Mouse (Mus musculus) forebrain, embryonic 15.5 days (tissue): ENCODE results near the gene R3hdm1. TPM values are rescaled to one million over a fixed set of nuclear protein-coding genes. Genes with fewer than 3 reads are reported as not detected.
A peak's percentile ranks its signal among the peaks of the same experiment; 100 is the strongest.
"Not testable (repeated sequence)": the region's sequence is repeated elsewhere in the genome, so short reads cannot be mapped to it uniquely, and the experiment has no call there.

Source experiments
- ATAC-seq: fragments of 200-750 bp; cut with Nextera tagmentation; replicated peaks from 2 replicates; pipeline ENCODE4 v1.8.0; 2017; ENCODE audit warnings: mild to moderate bottlenecking, moderate TSS enrichment, moderate library complexity
- H3K27ac ChIP-seq: fragments of 300-500 bp; sonication (generic); replicated peaks from 2 replicates; pipeline ENCODE4 v1.5.1; 2015; ENCODE audit warnings: mild to moderate bottlenecking, inconsistent platforms
- H3K27me3 ChIP-seq: fragments of 300-500 bp; sonication (generic); 2 replicates; pipeline ENCODE4 v1.6.1; 2015; ENCODE audit warnings: inconsistent platforms
- H3K36me3 ChIP-seq: fragments of 300-500 bp; sonication (generic); 2 replicates; pipeline ENCODE4 v1.6.1; 2015; ENCODE audit warnings: mild to moderate bottlenecking, inconsistent platforms
- H3K4me1 ChIP-seq: fragments of 300-500 bp; sonication (generic); 2 replicates; pipeline ENCODE4 v1.6.1; 2015; ENCODE audit warnings: inconsistent platforms
- H3K4me2 ChIP-seq: fragments of 300-500 bp; sonication (generic); replicated peaks from 2 replicates; pipeline ENCODE4 v1.6.1; 2015; ENCODE audit warnings: mild to moderate bottlenecking, inconsistent platforms
- H3K4me3 ChIP-seq: fragments of 300-500 bp; sonication (generic); 2 replicates; pipeline ENCODE4 v1.5.1; 2015; ENCODE audit warnings: mild to moderate bottlenecking, inconsistent platforms
- H3K9ac ChIP-seq: fragments of 300-500 bp; sonication (generic); replicated peaks from 2 replicates; pipeline ENCODE4 v1.6.1; 2015; ENCODE audit warnings: mild to moderate bottlenecking, inconsistent platforms
- H3K9me3 ChIP-seq: fragments of 300-500 bp; sonication (generic); 2 replicates; pipeline ENCODE4 v1.6.1; 2016; ENCODE audit warnings: inconsistent platforms
- WGBS: fragments of 180-500 bp; shearing (Covaris S2); methylation state at CpG from one replicate; pipeline ENCODE4 v1.1.7; 2015; ENCODE audit warnings: mixed read lengths; 5-methylcytosine and 5-hydroxymethylcytosine counted together
- microRNA counts: library from miRNA; unstranded; fragments of <30 nt; microRNA quantifications from one replicate; lab custom pipeline; 2016
- microRNA-seq: library from miRNA; unstranded; fragments of <30 nt; microRNA quantifications from one replicate; pipeline ENCODE4, GENCODE M21; 2016
- polyA plus RNA-seq: library from polyadenylated mRNA; unstranded; fragments of >200 nt; fragmentation: Nextera tagmentation; extraction: Ambion mirVana; gene quantifications from 2 replicates; pipeline ENCODE4 v1.2.1, GENCODE M21; 2015

R3hdm1 gene
- polyA plus RNA-seq, 1 experiment from 2014 or later, result 99.4 TPM

DNA sequence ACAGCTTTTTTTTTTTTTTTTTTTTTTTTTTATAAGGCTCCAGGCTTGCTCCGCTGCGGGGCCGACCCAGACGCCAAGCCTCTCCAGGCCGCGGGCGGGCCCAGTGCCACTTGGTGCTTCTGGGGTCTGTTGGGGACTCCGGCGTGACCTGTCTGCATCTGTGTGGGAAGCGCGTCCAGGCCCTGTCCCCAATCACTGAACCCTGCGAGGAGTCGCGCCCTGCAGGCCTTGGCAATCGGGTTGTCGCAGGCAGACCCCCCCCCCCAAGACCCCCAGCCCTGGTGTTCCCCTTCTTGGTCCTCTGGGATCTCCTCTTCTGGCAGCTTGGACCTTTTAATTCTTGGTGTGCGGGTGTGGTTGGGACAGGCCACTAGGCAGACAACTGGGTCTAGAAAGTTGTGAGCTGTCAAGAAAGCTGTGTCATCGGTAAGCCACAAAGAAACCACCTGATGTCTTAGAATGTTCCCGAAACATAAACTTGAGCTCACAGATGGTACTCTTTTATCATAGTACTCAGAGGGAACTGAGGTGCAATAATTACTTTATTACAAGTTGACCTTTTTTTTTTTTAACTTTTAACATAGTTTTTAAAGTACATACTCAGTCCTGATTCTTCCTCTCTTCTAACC is 141.7 kb downstream of the R3hdm1 start:
- H3K9ac ChIP-seq, result peak overlapping the region; percentile 76
- peak overlapping the region; percentile 81 for H3K27ac ChIP-seq
- H3K4me2 ChIP-seq, result peak overlapping the region; percentile 91
- no peaks in the 10 kb centered on the region for H3K27me3 ChIP-seq
- peak overlapping the region; percentile 72 for H3K4me3 ChIP-seq
- H3K4me1 ChIP-seq, result peaks cover 19% of the 10 kb centered on the region
- H3K9me3 ChIP-seq, result no peaks in the 10 kb centered on the region
- 2% methylated on average over 14 of the region's 19 CpGs for WGBS
- peak; percentile 47 for ATAC-seq
- H3K36me3 ChIP-seq, result 0 out of 2 replicates have a peak, but pooled peaks cover under 1% of the 10 kb centered on the region

DNA sequence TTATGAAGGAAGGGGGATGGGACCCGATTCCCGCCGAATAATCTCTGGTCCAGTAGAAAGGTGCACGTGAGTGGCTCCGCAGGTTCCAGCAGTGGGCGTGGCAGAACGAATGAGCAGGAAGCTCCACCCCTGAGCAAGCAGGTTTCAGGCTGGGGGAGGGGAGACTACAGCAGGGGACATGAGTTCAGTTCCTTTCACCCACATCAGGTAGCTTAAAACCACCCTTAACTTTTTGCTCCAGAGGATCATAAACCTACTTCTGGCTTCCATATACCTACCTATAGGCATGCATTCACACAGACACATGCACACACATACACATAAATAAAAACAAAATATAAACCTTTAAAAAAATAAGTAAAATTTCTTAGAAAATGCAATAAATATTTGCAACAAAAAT is 164.0 kb downstream of the R3hdm1 start:
- H3K4me2 ChIP-seq, ATAC-seq, H3K4me3 ChIP-seq, H3K27me3 ChIP-seq, H3K4me1 ChIP-seq, H3K9me3 ChIP-seq, H3K27ac ChIP-seq, H3K9ac ChIP-seq: not testable (repeated sequence)
- peaks cover 77% of the 10 kb centered on the region for H3K36me3 ChIP-seq
- 86% methylated on average over 7 of the region's 7 CpGs for WGBS

DNA sequence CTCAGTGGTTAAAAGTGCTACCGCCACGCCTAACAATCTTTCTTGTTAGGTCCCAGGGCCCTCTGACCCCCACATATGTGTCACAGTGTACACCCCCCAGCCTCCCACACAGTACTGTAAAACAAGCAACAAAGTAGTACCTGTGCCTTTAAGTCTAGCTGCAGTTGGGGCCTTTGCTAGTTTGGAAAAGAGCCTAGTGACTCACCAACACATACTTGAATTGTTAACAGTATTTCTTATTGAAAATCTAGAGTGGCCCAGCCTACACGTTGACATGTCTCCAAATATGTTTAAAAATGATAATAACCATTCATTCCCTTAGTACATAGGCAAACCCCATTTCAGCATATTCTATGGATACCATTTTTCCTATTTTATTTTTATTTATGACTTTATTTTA is 167.6 kb downstream of the R3hdm1 start:
- WGBS, result 91% methylated on average over 3 of the region's 3 CpGs
- ATAC-seq, result no peak
- no peak overlapping the region for H3K4me3 ChIP-seq
- no peak overlapping the region for H3K9ac ChIP-seq
- no peaks in the 10 kb centered on the region for H3K9me3 ChIP-seq
- no peak overlapping the region for H3K4me2 ChIP-seq
- no peaks in the 10 kb centered on the region for H3K27me3 ChIP-seq
- peaks cover 77% of the 10 kb centered on the region for H3K36me3 ChIP-seq
- no peaks in the 10 kb centered on the region for H3K4me1 ChIP-seq
- no peak overlapping the region for H3K27ac ChIP-seq

DNA sequence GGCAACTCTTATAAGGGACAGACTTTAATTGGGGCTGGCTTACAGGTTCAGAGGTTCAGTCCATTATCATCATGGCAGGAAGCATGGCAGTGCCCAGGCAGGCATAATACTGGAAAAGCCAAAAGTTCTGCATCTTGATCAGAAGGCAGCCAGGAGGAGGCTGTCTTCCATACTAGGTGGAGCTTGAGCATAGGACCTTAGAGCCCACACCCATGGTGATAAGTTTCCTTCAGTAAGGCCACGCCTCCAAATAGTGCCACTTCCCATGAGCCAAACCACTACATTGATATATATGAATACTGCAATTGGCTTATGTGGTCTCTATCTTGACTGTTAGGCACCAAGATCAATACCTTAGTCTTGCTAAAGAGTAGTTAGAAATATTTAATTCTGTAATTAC is 172.8 kb downstream of the R3hdm1 start:
- Histone ChIP-seq H3K9me3 (no peaks in the 10 kb centered on the region), H3K36me3 (peaks cover 77% of the 10 kb centered on the region), H3K27me3 (no peaks in the 10 kb centered on the region), H3K4me2 (no peak overlapping the region), H3K4me1 (no peaks in the 10 kb centered on the region), H3K4me3 (no peak overlapping the region), H3K27ac (no peak overlapping the region), H3K9ac (no peak overlapping the region)
- 98% methylated on average over 1 of the region's 1 CpGs for WGBS
- no peak for ATAC-seq

DNA sequence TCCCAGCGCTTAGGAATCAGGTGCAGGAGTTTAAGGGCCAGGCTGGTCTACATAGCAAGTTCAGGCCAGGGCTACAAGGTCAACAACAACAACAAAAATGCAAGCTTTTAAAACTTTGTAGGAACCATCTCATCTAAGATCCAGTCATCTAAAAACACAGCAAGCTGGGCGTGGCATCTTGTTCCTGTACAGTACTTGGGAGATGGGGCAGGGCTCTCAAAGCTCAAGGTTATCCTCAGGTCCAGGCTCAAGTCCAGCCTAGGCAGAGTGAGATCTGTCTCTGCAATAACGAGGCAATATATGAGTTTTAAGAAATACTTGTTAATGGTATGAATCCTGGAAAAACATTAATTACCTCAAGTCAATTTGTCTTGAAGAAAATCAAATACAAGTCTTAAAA is 175.5 kb downstream of the R3hdm1 start:
- H3K9ac ChIP-seq, result no peak overlapping the region
- no peaks in the 10 kb centered on the region for H3K27me3 ChIP-seq
- no peak overlapping the region for H3K4me3 ChIP-seq
- WGBS, result 97% methylated on average over 3 of the region's 3 CpGs
- H3K27ac ChIP-seq, result no peak overlapping the region
- no peaks in the 10 kb centered on the region for H3K4me1 ChIP-seq
- H3K4me2 ChIP-seq, result no peak overlapping the region
- peaks cover 71% of the 10 kb centered on the region for H3K36me3 ChIP-seq
- H3K9me3 ChIP-seq, result no peaks in the 10 kb centered on the region
- ATAC-seq, result no peak

GRCm38 (mm10) chr1:128281753-128282152 is 178.7 kb downstream of the R3hdm1 start:
- no peak overlapping the region for H3K9ac ChIP-seq
- H3K9me3 ChIP-seq, result no peaks in the 10 kb centered on the region
- H3K36me3 ChIP-seq, result peaks cover 41% of the 10 kb centered on the region
- H3K4me3 ChIP-seq, result no peak overlapping the region
- no peak for ATAC-seq
- 95% methylated on average over 3 of the region's 3 CpGs for WGBS
- no peak overlapping the region for H3K27ac ChIP-seq
- no peaks in the 10 kb centered on the region for H3K27me3 ChIP-seq
- H3K4me1 ChIP-seq, result no peaks in the 10 kb centered on the region
- H3K4me2 ChIP-seq, result no peak overlapping the region

- H3K4me2 ChIP-seq, result no peak overlapping the region
These were observed 179.8 kb downstream of the R3hdm1 start for GRCm38 (mm10) chr1:128282924-128283323.

GRCm38 (mm10) chr1:128284157-128284690 is 181.1 kb downstream of the R3hdm1 start:
- Histone ChIP-seq H3K9ac (no peak overlapping the region), H3K27me3 (no peaks in the 10 kb centered on the region), H3K4me2 (no peak overlapping the region), H3K4me3 (no peak overlapping the region), H3K27ac (no peak overlapping the region), H3K9me3 (no peaks in the 10 kb centered on the region), H3K4me1 (no peaks in the 10 kb centered on the region), H3K36me3 (peaks cover 19% of the 10 kb centered on the region)
- no peak for ATAC-seq
- WGBS, result 92% methylated on average over 8 of the region's 8 CpGs

More at GRCm38 (mm10) chr1:128282924-128283323, 179.8 kb downstream of the R3hdm1 start:
- Histone ChIP-seq H3K9ac (no peak overlapping the region), H3K4me3 (no peak overlapping the region), H3K36me3 (peaks cover 29% of the 10 kb centered on the region), H3K27ac (no peak overlapping the region), H3K9me3 (no peaks in the 10 kb centered on the region), H3K27me3 (no peaks in the 10 kb centered on the region), H3K4me1 (no peaks in the 10 kb centered on the region)
- WGBS, result 95% methylated on average over 3 of the region's 3 CpGs
- ATAC-seq, result no peak

GRCm38 (mm10) chr1:128285136-128285535 is 182.0 kb downstream of the R3hdm1 start:
- ATAC-seq, result no peak
- Histone ChIP-seq H3K4me1 (no peaks in the 10 kb centered on the region), H3K4me3 (no peak overlapping the region), H3K9ac (no peak overlapping the region), H3K27ac (no peak overlapping the region), H3K36me3 (peaks cover 10% of the 10 kb centered on the region; the same call in 1 of the 2 replicates), H3K27me3 (no peaks in the 10 kb centered on the region), H3K9me3 (no peaks in the 10 kb centered on the region), H3K4me2 (no peak overlapping the region)
- WGBS, result 70% methylated on average over 9 of the region's 9 CpGs

MicroRNA genes within 50 kb of the gene (microRNA counts, 519-probe panel; counts per million panel counts)
- 3,513 counts per million, percentile 85 among the panel's probes with 10 or more counts for microRNA mmu-miR-128 (lab: Ali Mortazavi, UCI)

Small RNAs within 50 kb of the gene (microRNA-seq; reads per million reads assigned to microRNA genes)
- 2,034 reads per million, percentile 84 among the genes with 10 or more reads in this experiment for gene Mir128-1

Other genes starting within 250 kb of the R3hdm1 start
- 0.28 and 0.53 TPM in 2 replicates for gene Map3k19, start 248.3 kb upstream of the R3hdm1 start, polyA plus RNA-seq
- gene Rab3gap1, start 234.5 kb upstream of the R3hdm1 start, polyA plus RNA-seq, result 17.3 and 19.2 TPM in 2 replicates
- gene Zranb3, start 254 bp upstream of the R3hdm1 start, polyA plus RNA-seq, result 4.7 and 4.9 TPM in 2 replicates
- gene Ubxn4, start 140.7 kb downstream of the R3hdm1 start, polyA plus RNA-seq, result 70.7 and 74.0 TPM in 2 replicates
- gene Lct, start 225.0 kb downstream of the R3hdm1 start, polyA plus RNA-seq, result 0.10 and 0.15 TPM in 2 replicates